In genomic region chr10:17723871-17724741, GRCm38 (mm10) we compare ENCODE assay signal across 8 mouse cellular contexts. TPM values are rescaled to one million over a fixed set of nuclear protein-coding genes. Genes with fewer than 3 reads are reported as not detected.
DNase-seq lines count a peak whose midpoint lies in the region; ATAC-seq and TF ChIP-seq lines count a peak whose summit lies in the region.

No protein-coding gene starts in this region.

- peak overlapping the region; percentile 59 for H3K4me2 ChIP-seq in hindbrain, embryonic 13.5 days

- peak overlapping the region; percentile 85 for H3K9ac ChIP-seq in ES-E14 (ENCODE audit: insufficient read depth, low read depth, low read length, poor library complexity, severe bottlenecking)
- peak overlapping the region; percentile 98 for H3K9ac ChIP-seq in hindbrain, embryonic 13.5 days

- DNase-seq in ES-E14 (ENCODE audit: low read depth, low spot score) = no peak
- DNase-seq in cerebellum, adult 18-20 months = peak; percentile 57 to 76
- peak; percentile 54 to 59 for DNase-seq in frontal cortex, postnatal 14 days (ENCODE audit: low spot score in 2 of 2)
- peak; percentile 63 for DNase-seq in left cerebral cortex, adult 11 months (ENCODE audit: low spot score)
- peak; percentile 75 for DNase-seq in lung, postnatal 36 days
- DNase-seq in retina, embryonic 14.5 days (ENCODE audit: low spot score) = peak; percentile 68
- peak; percentile 94 for DNase-seq in thymus, postnatal 4 days

- no peaks in the 10 kb centered on the region for H3K4me1 ChIP-seq in ES-E14 (ENCODE audit: control insufficient read depth in 2 of 2, insufficient read depth in 2 of 2, low read length in 2 of 2, poor library complexity in 1 of 2)
- peaks cover 32% of the 10 kb centered on the region for H3K4me1 ChIP-seq in hindbrain, embryonic 13.5 days (replicated peaks)

- peak overlapping the region; percentile 86 to 93 for H3K4me3 ChIP-seq in ES-E14 (ENCODE audit: insufficient read depth in 1 of 2, low read depth in 1 of 2, low read length in 2 of 2, poor library complexity in 1 of 2, severe bottlenecking in 1 of 2)
- peak overlapping the region; percentile 99 for H3K4me3 ChIP-seq in hindbrain, embryonic 13.5 days

- no peaks in the 10 kb centered on the region for H3K9me3 ChIP-seq in ES-E14 (ENCODE audit: control insufficient read depth, insufficient read depth, low read depth, low read length)
- H3K9me3 ChIP-seq in hindbrain, embryonic 13.5 days = no peaks in the 10 kb centered on the region

- no peaks in the 10 kb centered on the region for H3K27me3 ChIP-seq in hindbrain, embryonic 13.5 days

- H3K27ac ChIP-seq in ES-E14 (ENCODE audit: insufficient read depth, low read depth, low read length, poor library complexity, severe bottlenecking) = peak overlapping the region; percentile 49; the same call in 1 of the 2 replicates
- H3K27ac ChIP-seq in hindbrain, embryonic 13.5 days = peak overlapping the region; percentile 99

- ATAC-seq in hindbrain, embryonic 13.5 days (ENCODE audit: low FRiP score) = peak; percentile 22

- peaks cover 5% of the 10 kb centered on the region; the same call in 1 of the 2 replicates for H3K36me3 ChIP-seq in ES-E14 (ENCODE audit: control insufficient read depth, insufficient read depth, low read length, poor library complexity, severe bottlenecking)
- no peaks in the 10 kb centered on the region for H3K36me3 ChIP-seq in hindbrain, embryonic 13.5 days

- in situ Hi-C loops in ES-E14 (cut with MboI; ENCODE audit: low sequenced_read_pairs in 2 of 2, unreplicated experiment in 2 of 2) = no loop called here

- under 1% methylated on average over 65 of the region's 65 CpGs for WGBS in hindbrain, embryonic 13.5 days

TF ChIP-seq in ES-E14, 5 proteins besides CTCF, POLR2A, EP300 and RAD21:
- TF ChIP-seq HCFC1 (IDR thresholded peaks at IDR 0.05; ENCODE audit: borderline replicate concordance, insufficient read depth, low read length) (peak; percentile 27; the same call in 1 of the 2 replicates), CHD2 (IDR thresholded peaks at IDR 0.05; ENCODE audit: low read depth, low read length) (no peak)

RNA-seq across cellular contexts. Expression of gene Cited2, which starts 1.1 kb away (rescaled TPM):
- total RNA-seq in ES-E14 (2012; rRNA removed) = 22.1 and 30.0 TPM in 2 replicates
- polyA plus RNA-seq in hindbrain, embryonic 13.5 days (2015; fragmentation: Nextera tagmentation; extraction: Ambion mirVana) = 86.3 and 101 TPM in 2 replicates
